Mouse (Mus musculus): ENCODE measurements at regions not wholly inside any gene's neighbourhood (a gene's known extent, or its start where the extent isn't known, plus 50 kb on each side); places are given as distances from the start of the nearest gene placed in this dataset.

DNA sequence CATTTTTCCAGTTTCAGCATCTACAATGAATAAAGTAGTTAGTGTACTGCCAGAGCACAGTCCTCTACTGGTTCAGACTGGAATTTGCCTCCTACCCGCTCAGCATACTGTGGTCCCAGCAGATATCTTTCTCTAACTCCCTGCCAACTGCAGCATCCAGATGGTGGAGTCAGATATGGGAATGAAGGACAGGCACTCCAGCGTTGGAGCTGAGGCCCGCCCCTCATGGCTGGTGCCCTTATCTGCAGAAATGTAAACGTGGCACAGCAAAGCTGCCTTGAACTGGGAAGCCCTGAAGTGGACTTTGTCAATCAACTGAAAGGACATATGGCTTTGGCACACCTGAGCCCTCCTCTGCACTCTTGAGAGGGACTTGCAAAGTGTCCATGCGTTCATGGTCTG lies 146.6 kb downstream of the Cartpt start:
- DNase-seq (ENCODE audit: low read depth): peak; percentile 61
- TF ChIP-seq CTCF (IDR thresholded peaks at IDR 0.05; ENCODE audit: borderline replicate concordance, extremely low read depth, insufficient read depth, insufficient read length): no peak
- no peak for TF ChIP-seq POLR2A (IDR thresholded peaks at IDR 0.05; ENCODE audit: borderline replicate concordance, extremely low read depth, insufficient read depth, insufficient read length, poor library complexity, severe bottlenecking)

DNA sequence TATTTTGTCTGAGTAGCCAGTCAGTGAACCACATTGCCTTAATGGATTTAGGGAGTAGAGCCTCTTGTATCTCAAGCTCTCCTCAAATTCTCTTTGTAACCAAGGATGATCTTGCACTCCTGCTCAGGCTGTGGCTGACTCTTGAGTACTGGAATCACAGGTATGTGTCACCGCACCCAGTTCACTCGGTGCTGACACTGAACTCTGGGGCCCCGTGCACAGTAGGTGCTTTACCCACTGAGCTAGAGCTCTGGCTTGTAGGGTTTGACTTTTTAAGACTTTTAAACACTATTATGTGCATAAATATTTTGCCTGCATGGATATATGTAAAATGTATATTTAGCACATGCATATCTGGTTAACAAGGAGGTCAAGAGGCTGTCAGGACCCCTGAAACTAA lies 147.4 kb downstream of the Cartpt start:
- TF ChIP-seq POLR2A (IDR thresholded peaks at IDR 0.05; ENCODE audit: borderline replicate concordance, extremely low read depth, insufficient read depth, insufficient read length, poor library complexity, severe bottlenecking) (no peak), CTCF (IDR thresholded peaks at IDR 0.05; ENCODE audit: borderline replicate concordance, extremely low read depth, insufficient read depth, insufficient read length) (no peak)

DNA sequence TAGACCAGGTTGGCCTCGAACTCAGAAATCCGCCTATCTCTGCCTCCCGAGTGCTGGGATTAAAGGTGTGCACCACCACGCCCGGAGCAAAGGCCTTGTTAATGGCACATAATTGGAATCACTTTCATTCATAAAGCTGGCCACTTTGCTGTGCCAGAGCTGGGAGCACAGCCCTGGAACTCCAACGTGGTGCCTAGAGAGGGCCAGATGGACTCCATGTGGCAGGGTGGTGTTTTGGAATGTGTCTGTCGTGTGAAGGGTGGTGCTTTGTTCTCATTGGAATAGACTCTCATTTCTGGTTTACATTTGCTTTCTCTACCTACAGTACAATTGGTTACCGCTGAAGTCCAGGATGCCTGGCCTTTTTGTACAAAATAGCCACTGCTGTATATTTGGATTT lies 150.2 kb downstream of the Cartpt start:
- TF ChIP-seq CTCF (IDR thresholded peaks at IDR 0.05; ENCODE audit: borderline replicate concordance, extremely low read depth, insufficient read depth, insufficient read length): no peak
- TF ChIP-seq POLR2A (IDR thresholded peaks at IDR 0.05; ENCODE audit: borderline replicate concordance, extremely low read depth, insufficient read depth, insufficient read length, poor library complexity, severe bottlenecking): no peak
- peak; percentile 53 for DNase-seq (ENCODE audit: low read depth)

More for the DNA sequence above, 147.4 kb downstream of the Cartpt start:
- DNase-seq (ENCODE audit: low read depth): no peak

DNA sequence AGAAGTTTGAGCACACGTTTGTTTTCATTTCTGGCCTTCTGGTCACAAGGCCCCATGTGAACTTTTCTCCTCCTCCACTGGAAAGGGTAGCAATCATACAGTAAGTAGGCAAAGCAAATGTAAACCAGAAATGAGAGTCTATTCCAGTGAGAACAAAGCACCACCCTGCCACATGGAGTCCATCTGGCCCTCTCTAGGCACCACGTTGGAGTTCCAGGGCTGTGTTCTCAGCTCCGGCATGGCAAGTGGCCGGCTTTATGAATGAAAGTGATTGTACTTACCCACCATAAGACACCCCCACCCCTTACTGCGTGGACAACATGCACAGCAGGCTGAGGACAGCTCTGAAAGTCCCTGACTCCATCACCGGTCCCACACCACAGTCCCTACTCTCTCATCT lies 151.5 kb downstream of the Cartpt start:
- no peak for TF ChIP-seq POLR2A (IDR thresholded peaks at IDR 0.05; ENCODE audit: borderline replicate concordance, extremely low read depth, insufficient read depth, insufficient read length, poor library complexity, severe bottlenecking)
- no peak for TF ChIP-seq CTCF (IDR thresholded peaks at IDR 0.05; ENCODE audit: borderline replicate concordance, extremely low read depth, insufficient read depth, insufficient read length)

DNA sequence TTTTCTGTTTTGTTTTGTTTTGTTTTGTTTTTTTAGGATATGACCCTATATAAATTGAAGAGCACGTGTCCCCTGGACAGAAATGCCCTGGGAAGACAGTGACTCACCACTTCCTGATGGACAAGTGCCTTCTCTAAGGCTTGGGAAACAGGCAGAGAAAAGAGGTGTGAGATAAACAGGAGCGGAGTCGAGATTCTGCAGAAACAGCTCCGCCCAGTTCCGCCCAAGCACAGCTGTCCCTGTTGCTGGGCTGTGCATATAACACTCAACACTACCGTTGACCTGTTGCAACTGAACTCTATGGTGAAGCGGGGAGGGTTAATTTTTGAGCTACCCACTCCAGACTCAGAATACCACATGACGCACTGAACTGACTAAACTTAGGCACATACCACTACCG lies 152.8 kb downstream of the Cartpt start:
- TF ChIP-seq CTCF (IDR thresholded peaks at IDR 0.05; ENCODE audit: borderline replicate concordance, extremely low read depth, insufficient read depth, insufficient read length) (no peak), POLR2A (IDR thresholded peaks at IDR 0.05; ENCODE audit: borderline replicate concordance, extremely low read depth, insufficient read depth, insufficient read length, poor library complexity, severe bottlenecking) (no peak)
- no peak for DNase-seq (ENCODE audit: low read depth)

More for the DNA sequence above, 151.5 kb downstream of the Cartpt start:
- no peak for DNase-seq (ENCODE audit: low read depth)

DNA sequence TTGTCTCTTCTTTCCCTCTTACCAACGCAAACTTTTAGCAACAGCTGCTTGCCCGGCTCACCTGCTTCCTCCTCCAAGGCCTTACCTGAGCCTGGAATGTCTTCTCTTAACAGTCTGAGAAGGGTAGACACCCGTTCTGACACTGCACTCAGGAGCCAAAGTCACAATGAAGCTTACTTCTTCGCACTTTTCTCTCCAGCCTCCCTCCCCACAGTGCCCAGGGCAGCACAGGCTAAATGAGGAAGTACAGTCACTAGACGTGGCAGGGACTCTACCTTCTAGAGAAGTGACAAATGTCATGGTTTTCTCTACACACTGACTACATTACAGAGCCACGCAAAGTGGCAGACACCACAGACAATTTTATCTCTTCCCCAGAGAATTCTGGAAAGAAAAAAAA lies 155.4 kb downstream of the Cartpt start:
- TF ChIP-seq POLR2A (IDR thresholded peaks at IDR 0.05; ENCODE audit: borderline replicate concordance, extremely low read depth, insufficient read depth, insufficient read length, poor library complexity, severe bottlenecking): no peak
- no peak for TF ChIP-seq CTCF (IDR thresholded peaks at IDR 0.05; ENCODE audit: borderline replicate concordance, extremely low read depth, insufficient read depth, insufficient read length)
- DNase-seq (ENCODE audit: low read depth): no peak

DNA sequence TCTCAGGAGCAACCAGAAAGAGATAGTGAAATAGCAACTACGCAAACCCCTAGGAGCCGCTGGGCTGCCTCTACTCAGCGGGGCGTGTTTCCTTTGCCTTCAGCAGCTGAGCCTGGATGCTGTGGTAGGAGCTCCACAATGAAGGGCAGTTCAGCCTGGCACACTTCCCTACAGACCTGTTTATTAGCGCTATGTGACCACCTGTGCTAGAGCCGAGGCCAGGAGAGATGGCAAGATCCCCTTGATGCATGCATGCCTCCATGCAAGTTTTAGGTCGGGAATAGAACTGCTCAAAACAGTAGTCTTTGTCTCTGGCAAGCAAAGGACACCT lies 156.1 kb downstream of the Cartpt start:
- TF ChIP-seq POLR2A (IDR thresholded peaks at IDR 0.05; ENCODE audit: borderline replicate concordance, extremely low read depth, insufficient read depth, insufficient read length, poor library complexity, severe bottlenecking): no peak
- TF ChIP-seq CTCF (IDR thresholded peaks at IDR 0.05; ENCODE audit: borderline replicate concordance, extremely low read depth, insufficient read depth, insufficient read length): no peak
- DNase-seq (ENCODE audit: low read depth): peak; percentile 62

DNA sequence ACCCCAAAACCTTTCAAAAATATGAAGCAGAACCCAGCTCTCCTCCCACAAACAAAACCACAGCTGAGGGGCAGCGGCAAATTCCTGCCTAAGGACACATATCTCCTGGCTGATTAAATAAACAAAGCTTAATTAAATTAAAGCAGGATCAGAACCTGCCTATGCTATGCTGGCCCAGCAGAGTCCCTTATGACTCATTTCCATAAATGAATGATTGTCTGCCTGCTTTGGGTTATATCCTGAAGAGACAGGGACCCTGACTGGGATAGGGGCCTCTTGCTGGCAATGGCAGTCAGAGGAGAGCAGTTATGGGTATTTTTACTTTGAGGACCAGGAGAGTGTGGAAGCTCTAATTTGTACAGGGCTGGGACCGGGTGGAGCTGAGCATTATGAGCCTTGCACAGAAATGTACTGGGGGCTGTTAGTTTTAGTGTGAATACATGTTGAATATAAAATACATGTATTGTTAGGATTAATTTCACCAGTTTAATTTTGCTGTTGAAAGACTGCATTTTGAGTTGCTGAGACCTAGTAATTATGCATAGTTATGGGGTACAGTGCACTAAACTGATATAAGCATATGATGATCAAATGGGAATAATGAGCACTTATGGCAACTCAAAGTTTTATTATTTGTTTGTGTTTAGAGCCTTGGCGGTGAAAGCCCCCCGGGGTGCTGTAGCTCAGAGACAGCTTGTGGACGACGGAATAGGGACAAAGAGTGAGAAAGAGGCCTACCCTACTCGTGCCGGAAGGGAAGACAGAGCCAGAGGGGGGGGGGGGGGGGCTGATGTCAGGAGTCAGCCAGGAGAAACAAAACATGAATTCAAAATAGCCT lies 156.7 kb downstream of the Cartpt start:
- no peak for TF ChIP-seq POLR2A (IDR thresholded peaks at IDR 0.05; ENCODE audit: borderline replicate concordance, extremely low read depth, insufficient read depth, insufficient read length, poor library complexity, severe bottlenecking)
- no peak for TF ChIP-seq CTCF (IDR thresholded peaks at IDR 0.05; ENCODE audit: borderline replicate concordance, extremely low read depth, insufficient read depth, insufficient read length)
- DNase-seq (ENCODE audit: low read depth): no peak

DNA sequence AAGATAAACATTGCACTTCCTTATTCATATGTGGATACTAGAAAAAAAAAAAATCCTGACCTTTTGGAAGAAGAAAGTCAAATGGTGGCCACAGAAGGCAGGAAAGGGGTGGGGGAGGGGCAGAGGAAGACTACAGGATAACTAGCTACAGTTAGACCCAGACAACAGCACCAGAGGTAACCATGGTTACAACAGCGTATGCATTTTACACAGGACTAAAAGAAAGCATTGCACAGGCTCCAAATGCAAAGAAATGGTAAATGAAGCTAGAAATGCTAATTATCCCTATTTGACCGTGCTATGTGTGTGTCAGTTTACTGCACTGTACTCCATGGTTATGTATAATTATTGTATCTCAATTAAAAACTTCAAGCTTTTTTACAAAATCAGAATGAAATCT lies 158.4 kb downstream of the Cartpt start:
- TF ChIP-seq CTCF (IDR thresholded peaks at IDR 0.05; ENCODE audit: borderline replicate concordance, extremely low read depth, insufficient read depth, insufficient read length) (no peak), POLR2A (IDR thresholded peaks at IDR 0.05; ENCODE audit: borderline replicate concordance, extremely low read depth, insufficient read depth, insufficient read length, poor library complexity, severe bottlenecking) (no peak)
- peak; percentile 81 for DNase-seq (ENCODE audit: low read depth)

DNA sequence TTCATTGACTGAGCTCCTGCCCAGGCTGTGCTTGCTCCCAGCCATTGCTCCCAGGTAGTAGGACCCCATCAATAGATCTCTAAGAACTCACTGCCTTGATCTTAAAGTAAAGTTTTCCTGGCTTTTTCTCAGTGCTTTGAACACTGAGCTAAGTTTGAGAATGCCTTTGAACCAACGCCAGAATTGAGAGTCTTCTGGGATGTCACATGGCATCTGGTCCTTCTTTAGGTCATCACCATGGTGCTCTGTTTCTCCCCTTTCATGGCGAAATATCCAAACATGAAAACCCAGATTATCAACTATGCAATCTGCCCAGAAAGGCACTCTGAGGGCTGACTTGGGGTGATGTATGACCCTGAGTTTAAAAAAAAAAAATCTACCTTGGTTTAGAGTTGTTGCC lies 158.9 kb downstream of the Cartpt start:
- TF ChIP-seq POLR2A (IDR thresholded peaks at IDR 0.05; ENCODE audit: borderline replicate concordance, extremely low read depth, insufficient read depth, insufficient read length, poor library complexity, severe bottlenecking) (no peak), CTCF (IDR thresholded peaks at IDR 0.05; ENCODE audit: borderline replicate concordance, extremely low read depth, insufficient read depth, insufficient read length) (no peak)
- DNase-seq (ENCODE audit: low read depth): no peak

DNA sequence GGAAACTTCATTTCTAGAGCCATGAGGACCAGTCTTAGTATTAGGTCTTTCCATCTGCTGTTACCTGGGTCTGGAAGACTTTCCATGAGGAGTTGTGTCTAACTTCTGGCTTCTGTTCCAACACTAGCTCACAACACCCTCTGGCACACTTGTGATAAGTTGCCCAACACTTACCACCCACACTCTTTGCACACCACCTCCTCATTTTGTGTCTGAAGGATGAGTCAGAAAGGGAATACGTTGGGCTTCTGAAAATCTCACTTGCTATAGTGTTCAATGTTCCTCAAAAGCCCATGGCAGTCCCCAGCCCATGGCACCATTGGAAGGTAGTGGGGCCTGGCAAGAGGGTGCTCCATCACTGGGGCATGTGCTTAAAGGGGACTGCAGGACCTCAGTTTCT lies 161.5 kb downstream of the Cartpt start:
- DNase-seq (ENCODE audit: low read depth): no peak

DNA sequence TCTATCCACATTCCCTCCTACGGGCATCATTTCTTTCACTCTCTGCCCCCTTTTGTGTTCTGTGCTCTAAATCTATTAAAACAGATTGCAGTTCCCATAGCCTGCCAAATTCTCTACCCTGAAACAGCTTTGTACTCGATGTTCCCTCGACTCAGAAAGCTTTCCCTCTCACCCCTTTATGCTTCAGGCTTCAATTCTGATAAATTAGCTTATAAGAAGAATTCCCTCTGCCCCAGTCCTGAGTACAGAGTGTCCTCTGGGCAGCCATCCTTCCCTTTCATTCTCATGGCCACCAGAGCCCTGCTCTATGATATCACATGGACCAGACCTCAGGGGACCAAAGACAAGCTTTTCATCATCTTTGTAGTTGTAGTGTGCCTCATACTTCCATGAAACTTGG lies 163.6 kb downstream of the Cartpt start:
- TF ChIP-seq POLR2A (IDR thresholded peaks at IDR 0.05; ENCODE audit: borderline replicate concordance, extremely low read depth, insufficient read depth, insufficient read length, poor library complexity, severe bottlenecking) (no peak), CTCF (IDR thresholded peaks at IDR 0.05; ENCODE audit: borderline replicate concordance, extremely low read depth, insufficient read depth, insufficient read length) (no peak)
- DNase-seq (ENCODE audit: low read depth): no peak

More for the DNA sequence above, 161.5 kb downstream of the Cartpt start:
- TF ChIP-seq CTCF (IDR thresholded peaks at IDR 0.05; ENCODE audit: borderline replicate concordance, extremely low read depth, insufficient read depth, insufficient read length) (no peak), POLR2A (IDR thresholded peaks at IDR 0.05; ENCODE audit: borderline replicate concordance, extremely low read depth, insufficient read depth, insufficient read length, poor library complexity, severe bottlenecking) (no peak)

All from brain, embryonic 14.5 days (tissue).